Mouse (Mus musculus) intestine, embryonic 16.5 days (tissue): ENCODE results near the gene Nhsl2. TPM values are rescaled to one million over a fixed set of nuclear protein-coding genes. Genes with fewer than 3 reads are reported as not detected.
"Not testable (repeated sequence)": the region's sequence is repeated elsewhere in the genome, so short reads cannot be mapped to it uniquely, and the experiment has no call there.

Source experiments
- ATAC-seq: fragments of 200-750 bp; cut with Nextera tagmentation; 2 replicates; pipeline ENCODE4 v1.8.0; 2017; ENCODE audit warnings: moderate TSS enrichment, moderate library complexity
- H3K27ac ChIP-seq: fragments of 300-500 bp; sonication (generic); 2 replicates; pipeline ENCODE4 v1.5.1; 2014; ENCODE audit warnings: mild to moderate bottlenecking, low read length
- H3K27me3 ChIP-seq: fragments of 300-500 bp; sonication (generic); replicated peaks from 2 replicates; pipeline ENCODE4 v1.6.1; 2014; ENCODE audit warnings: low read length, control low read depth, mixed read lengths; ENCODE audit not compliant: control insufficient read depth, insufficient read depth
- H3K36me3 ChIP-seq: fragments of 300-500 bp; sonication (generic); 2 replicates; pipeline ENCODE4 v1.6.1; 2014; ENCODE audit warnings: low read length, control low read depth; ENCODE audit not compliant: control insufficient read depth, insufficient read depth
- H3K4me1 ChIP-seq: fragments of 300-500 bp; sonication (generic); 2 replicates; pipeline ENCODE4 v1.6.1; 2014; ENCODE audit warnings: low read length, control low read depth, mixed read lengths; ENCODE audit not compliant: control insufficient read depth, insufficient read depth
- H3K4me2 ChIP-seq: fragments of 300-500 bp; sonication (generic); 2 replicates; pipeline ENCODE4 v1.6.1; 2014; ENCODE audit warnings: low read depth, low read length, control low read depth
- H3K4me3 ChIP-seq: fragments of 300-500 bp; sonication (generic); 2 replicates; pipeline ENCODE4 v1.5.1; 2014; ENCODE audit warnings: mild to moderate bottlenecking, low read length
- H3K9ac ChIP-seq: fragments of 300-500 bp; sonication (generic); 2 replicates; pipeline ENCODE4 v1.6.1; 2014; ENCODE audit warnings: low read depth, low read length
- H3K9me3 ChIP-seq: fragments of 300-500 bp; sonication (generic); 2 replicates; pipeline ENCODE4 v1.6.1; 2016; ENCODE audit warnings: low read length, control low read depth; ENCODE audit not compliant: control insufficient read depth
- WGBS: fragments of 180-500 bp; shearing (Covaris S2); extraction: QIAGEN DNeasy Blood & Tissue Kit; methylation state at CpG from one replicate; pipeline ENCODE4 v1.1.7; 2014; 5-methylcytosine and 5-hydroxymethylcytosine counted together
- microRNA-seq: library from miRNA; unstranded; fragments of <30 nt; microRNA quantifications from one replicate; pipeline ENCODE4, GENCODE M21; 2016
- polyA plus RNA-seq: library from polyadenylated mRNA; unstranded; fragments of >200 nt; fragmentation: Nextera tagmentation; extraction: Ambion mirVana; gene quantifications from 2 replicates; pipeline ENCODE4 v1.2.1, GENCODE M21; 2015

Gene Nhsl2
- polyA plus RNA-seq, 1 experiment from 2014 or later, result 6.9 TPM

DNA sequence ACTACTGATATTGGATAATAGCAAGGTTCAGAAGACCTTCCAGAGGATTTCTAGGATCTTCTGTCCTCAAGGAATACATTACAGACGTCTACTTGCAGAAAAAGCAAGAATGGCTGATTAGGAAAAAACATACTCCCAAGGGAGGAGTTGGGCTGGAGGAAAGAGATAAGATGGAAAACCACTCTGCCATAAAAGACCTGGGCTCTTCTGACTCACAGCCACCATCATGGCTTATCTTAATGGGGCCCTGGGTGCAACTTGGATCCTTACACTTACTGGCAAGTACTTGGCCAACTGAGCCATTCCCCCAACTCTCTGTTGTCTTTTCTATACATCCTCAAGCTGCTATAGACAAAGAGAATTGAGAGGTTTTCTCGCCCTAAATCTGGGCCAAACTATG is 254.6 kb downstream of the Nhsl2 start:
- H3K4me1 ChIP-seq, H3K9me3 ChIP-seq, H3K4me3 ChIP-seq, H3K36me3 ChIP-seq, ATAC-seq, H3K9ac ChIP-seq, H3K27me3 ChIP-seq, H3K4me2 ChIP-seq, H3K27ac ChIP-seq: not testable (repeated sequence)
- WGBS, result 70% methylated on average over 2 of the region's 2 CpGs

DNA sequence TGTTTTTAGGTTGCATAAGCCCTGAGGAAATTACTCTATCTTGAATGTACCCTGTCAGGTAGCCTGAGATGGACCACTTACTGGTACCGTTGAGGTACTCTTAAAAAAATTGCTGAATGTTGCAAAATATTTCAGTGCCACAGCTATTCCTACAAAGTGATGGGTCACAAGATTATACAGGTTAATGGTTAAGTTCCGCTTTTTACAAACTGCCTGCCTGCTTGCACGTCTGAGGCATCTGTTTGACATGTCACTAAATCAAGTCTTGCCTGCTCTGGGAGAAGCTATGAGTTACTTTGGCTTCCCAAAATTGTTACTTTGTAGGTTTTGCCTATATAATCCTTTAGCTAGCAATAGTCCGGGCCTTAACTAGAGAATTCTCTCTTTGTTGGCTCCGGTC is 260.2 kb downstream of the Nhsl2 start:
- not testable (repeated sequence) for ATAC-seq, H3K9ac ChIP-seq, H3K4me3 ChIP-seq, H3K27me3 ChIP-seq, H3K27ac ChIP-seq, H3K4me2 ChIP-seq, H3K4me1 ChIP-seq, H3K36me3 ChIP-seq, H3K9me3 ChIP-seq
- whole genome bisulfite sequencing, result 64% methylated on average over 5 of the region's 5 CpGs

DNA sequence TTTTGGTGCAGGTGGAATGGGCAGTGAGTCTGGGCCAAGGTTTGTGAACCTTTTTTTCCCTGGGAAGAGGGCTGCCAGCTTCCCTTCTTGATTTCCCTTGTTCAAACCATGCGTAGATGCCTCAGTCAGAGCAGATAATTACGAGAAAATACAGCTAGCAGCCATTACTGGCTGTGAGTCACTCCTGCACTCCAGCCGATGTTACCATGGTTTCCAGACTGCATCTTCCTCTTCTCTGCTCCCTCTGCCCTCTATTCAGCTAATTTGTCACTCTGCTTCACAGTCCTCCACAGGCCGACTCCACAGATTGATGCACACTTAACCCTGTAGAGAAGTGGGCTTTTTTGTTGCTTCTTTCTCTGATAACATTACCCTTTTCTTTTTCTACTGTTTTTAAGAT is 266.5 kb downstream of the Nhsl2 start:
- no peak overlapping the region for H3K27ac ChIP-seq
- no peaks in the 10 kb centered on the region for H3K4me1 ChIP-seq
- no peaks in the 10 kb centered on the region for H3K36me3 ChIP-seq
- no peak overlapping the region for H3K4me3 ChIP-seq
- H3K4me2 ChIP-seq, result no peak overlapping the region
- no peaks in the 10 kb centered on the region; the same call in 1 of the 2 replicates for H3K27me3 ChIP-seq
- no peaks in the 10 kb centered on the region for H3K9me3 ChIP-seq
- 45% methylated on average over 4 of the region's 4 CpGs for WGBS
- ATAC-seq, result no peak
- H3K9ac ChIP-seq, result no peak overlapping the region

DNA sequence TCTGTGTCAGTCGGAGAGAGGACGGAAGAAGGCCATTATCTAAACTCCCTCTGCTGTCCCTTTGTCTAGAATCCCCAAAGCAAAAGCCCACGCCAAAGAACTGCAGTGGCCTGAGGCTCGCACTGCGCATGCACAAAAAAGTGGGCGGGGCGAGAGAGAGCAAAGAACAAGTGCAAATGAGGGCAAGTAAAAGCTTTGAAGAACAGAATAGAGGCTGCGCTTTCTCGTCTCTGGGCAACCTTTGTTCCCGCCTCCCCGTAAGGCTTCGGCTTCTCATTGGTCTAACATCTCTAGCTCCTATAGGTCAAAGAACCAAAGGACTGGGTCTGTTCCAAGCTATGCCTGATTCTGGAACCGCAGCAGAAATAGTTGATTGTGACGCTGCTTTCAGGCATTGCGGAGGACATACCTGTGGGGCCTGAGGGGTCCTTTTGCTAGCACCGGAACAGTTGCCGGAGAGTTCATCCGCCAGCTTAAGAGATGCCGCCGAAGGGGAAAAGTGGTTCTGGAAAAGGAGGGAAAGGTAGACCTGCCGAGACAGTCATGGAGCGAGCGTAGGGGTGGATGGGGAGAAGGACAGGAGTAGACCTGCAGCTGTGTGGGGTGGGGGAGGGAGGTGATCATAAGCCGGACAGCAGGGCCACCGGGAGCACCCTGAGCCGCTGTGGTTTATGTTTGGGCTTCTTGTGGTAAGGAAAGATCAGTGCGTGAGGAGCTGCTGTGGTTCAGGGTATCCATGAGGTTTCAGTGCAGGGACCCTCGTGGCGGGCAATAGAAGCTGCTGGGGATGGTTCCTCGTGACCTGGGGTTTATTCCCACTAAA is 270.1 kb downstream of the Nhsl2 start, which contains the start of gene Pin4:
Pin4 (plus strand) TSS at position 406 of the 823 bp plus-strand sequence.
- no peaks in the 10 kb centered on the region for H3K4me1 ChIP-seq
- ATAC-seq, result peak; percentile 99
- no peak within 1 kb of the TSS for H3K27ac ChIP-seq
- peak within 1 kb of the TSS; percentile 61 for H3K4me2 ChIP-seq
- no peaks in the 10 kb centered on the region for H3K9me3 ChIP-seq
- WGBS, result 16% methylated on average over 30 of the region's 30 CpGs
- H3K9ac ChIP-seq, result peak within 1 kb of the TSS; percentile 70
- no peaks in the 10 kb centered on the region for H3K36me3 ChIP-seq
- no peaks in the 10 kb centered on the region; the same call in 1 of the 2 replicates for H3K27me3 ChIP-seq
- H3K4me3 ChIP-seq, result peak within 1 kb of the TSS; percentile 64

DNA sequence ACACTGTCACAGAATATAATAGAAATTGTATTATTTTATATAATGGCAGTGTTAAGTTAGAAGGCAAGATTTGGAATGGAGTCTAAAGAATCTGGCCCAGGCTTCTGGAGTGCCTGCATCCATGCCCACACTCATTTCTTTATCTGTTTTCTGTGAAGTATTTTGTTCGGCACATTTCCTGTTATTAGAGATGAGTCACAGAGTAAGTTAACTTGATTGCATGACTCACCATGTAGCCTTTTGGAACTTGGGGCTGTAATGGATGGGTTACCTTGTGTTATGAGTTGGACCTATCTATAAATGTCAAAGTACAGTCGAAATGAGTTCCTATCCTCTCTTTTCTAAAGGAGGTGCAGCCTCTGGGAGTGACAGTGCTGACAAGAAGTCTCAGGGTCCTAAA is 272.1 kb downstream of the Nhsl2 start:
- Histone ChIP-seq H3K9me3 (no peaks in the 10 kb centered on the region), H3K9ac (no peak overlapping the region), H3K27ac (no peak overlapping the region), H3K4me1 (no peaks in the 10 kb centered on the region), H3K4me3 (no peak overlapping the region), H3K36me3 (no peaks in the 10 kb centered on the region), H3K27me3 (no peaks in the 10 kb centered on the region; the same call in 1 of the 2 replicates), H3K4me2 (no peak overlapping the region)
- 0 out of 2 replicates have a peak, but pooled peaks have one; percentile 7 for ATAC-seq
- WGBS, result 59% methylated on average over 2 of the region's 2 CpGs

DNA sequence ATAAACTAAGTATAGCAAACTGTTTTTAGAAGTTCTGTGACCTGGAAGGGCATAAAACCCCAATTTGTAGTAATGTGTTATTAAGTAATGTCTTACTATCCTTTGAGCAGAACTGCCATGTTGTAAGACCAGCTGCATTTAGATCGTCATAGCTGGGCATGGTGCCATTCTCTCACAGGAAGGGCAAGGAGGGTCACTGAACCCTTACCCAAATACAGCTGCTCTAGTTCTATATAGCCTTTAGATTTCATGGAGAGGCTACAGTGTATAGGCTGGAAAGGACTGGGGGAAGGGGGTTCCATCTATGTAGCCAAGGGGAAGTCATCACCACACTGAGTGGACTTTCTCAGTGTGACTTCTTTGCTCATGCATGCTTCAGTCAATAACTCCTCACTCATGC is 292.0 kb downstream of the Nhsl2 start:
- no peak for ATAC-seq
- Histone ChIP-seq H3K36me3 (no peaks in the 10 kb centered on the region), H3K4me1 (no peaks in the 10 kb centered on the region), H3K4me3 (no peak overlapping the region), H3K4me2 (no peak overlapping the region), H3K9me3 (no peaks in the 10 kb centered on the region), H3K27ac (no peak overlapping the region), H3K27me3 (no peaks in the 10 kb centered on the region), H3K9ac (no peak overlapping the region)
- WGBS, result 54% methylated on average over 1 of the region's 1 CpGs

Small RNA genes lying within 50 kb of the gene (microRNA-seq; reads per million reads assigned to microRNA genes)
- gene Gm27843, result not detected

Other genes starting within 250 kb of the Nhsl2 start
- 94.0 and 96.5 TPM in 2 replicates for gene Ogt, start 209.3 kb upstream of the Nhsl2 start, polyA plus RNA-seq
- gene Cxcr3, start 115.1 kb upstream of the Nhsl2 start, polyA plus RNA-seq, result 0.91 and 0.98 TPM in 2 replicates
- 0.16 TPM in 1 of 2 replicates, not detected in the other for gene Gm4779, start 55.0 kb upstream of the Nhsl2 start, polyA plus RNA-seq
- 0.26 TPM in 1 of 2 replicates, not detected in the other for gene 8030474K03Rik, start 54.7 kb upstream of the Nhsl2 start, polyA plus RNA-seq
- 1.0 and 1.5 TPM in 2 replicates for gene Rtl5, start 221.9 kb downstream of the Nhsl2 start, polyA plus RNA-seq